Mouse (Mus musculus): Measurements from ENCODE around the gene Fsip2. TPM values are rescaled to one million over a fixed set of nuclear protein-coding genes. Genes with fewer than 3 reads are reported as not detected.

Gene Fsip2
- not detected in 2 replicates for total RNA-seq (2014; rRNA removed)
- polyA plus RNA-seq (2015; fragmentation: Nextera tagmentation; extraction: Ambion mirVana) = not detected in 2 replicates

- TF ChIP-seq CTCF (IDR thresholded peaks at IDR 0.05; ENCODE audit: low read depth) = no peak
These were observed at the start of gene Fsip2 for GRCm38 (mm10) chr2:82943472-82943871. TSS of gene Fsip2 (plus strand) at chr2:82943634.

GRCm38 (mm10) chr2:82963443-82963842 lies 20.0 kb downstream of the Fsip2 start:
- 92% methylated on average over 3 of the region's 3 CpGs for WGBS
- Histone ChIP-seq H3K9me3 (ENCODE audit: low read length) (no peaks in the 10 kb centered on the region), H3K27ac (ENCODE audit: low read depth, low read length) (no peak overlapping the region), H3K36me3 (ENCODE audit: insufficient read depth) (no peaks in the 10 kb centered on the region), H3K4me3 (ENCODE audit: low read depth, low read length) (no peak overlapping the region), H3K9ac (no peak overlapping the region), H3K4me2 (ENCODE audit: low read depth) (no peak overlapping the region), H3K27me3 (ENCODE audit: insufficient read depth, low read length) (no peaks in the 10 kb centered on the region), H3K4me1 (ENCODE audit: insufficient read depth) (no peaks in the 10 kb centered on the region)
- no peak for TF ChIP-seq CTCF (IDR thresholded peaks at IDR 0.05; ENCODE audit: low read depth)
- DNase-seq (no peak), ATAC-seq (no peak)

More at GRCm38 (mm10) chr2:82943472-82943871, at the start of gene Fsip2:
- no peaks in the 10 kb centered on the region for H3K9me3 ChIP-seq (ENCODE audit: low read length)
- no peaks in the 10 kb centered on the region for H3K27me3 ChIP-seq (ENCODE audit: insufficient read depth, low read length)
- H3K36me3 ChIP-seq (ENCODE audit: insufficient read depth) = no peaks in the 10 kb centered on the region
- no peaks in the 10 kb centered on the region for H3K4me1 ChIP-seq (ENCODE audit: insufficient read depth)
- DNase-seq (no peak), ATAC-seq (no peak)
- no peak within 1 kb of the TSS for H3K4me3 ChIP-seq (ENCODE audit: low read depth, low read length)
- H3K9ac ChIP-seq = no peak within 1 kb of the TSS
- WGBS = 94% methylated on average over 17 of the region's 17 CpGs
- H3K4me2 ChIP-seq (ENCODE audit: low read depth) = no peak within 1 kb of the TSS
- H3K27ac ChIP-seq (ENCODE audit: low read depth, low read length) = no peak within 1 kb of the TSS

- H3K27ac ChIP-seq (ENCODE audit: low read depth, low read length) = no peak overlapping the region
- no peak overlapping the region for H3K4me3 ChIP-seq (ENCODE audit: low read depth, low read length)
- ATAC-seq = no peak
- TF ChIP-seq CTCF (IDR thresholded peaks at IDR 0.05; ENCODE audit: low read depth) = no peak
- H3K4me2 ChIP-seq (ENCODE audit: low read depth) = no peak overlapping the region
- H3K27me3 ChIP-seq (ENCODE audit: insufficient read depth, low read length) = no peaks in the 10 kb centered on the region
- 86% methylated on average over 7 of the region's 7 CpGs for WGBS
- no peaks in the 10 kb centered on the region for H3K9me3 ChIP-seq (ENCODE audit: low read length)
- no peaks in the 10 kb centered on the region for H3K36me3 ChIP-seq (ENCODE audit: insufficient read depth)
- no peak for DNase-seq
- H3K9ac ChIP-seq = no peak overlapping the region
- no peaks in the 10 kb centered on the region for H3K4me1 ChIP-seq (ENCODE audit: insufficient read depth)
These were observed 82.4 kb downstream of the Fsip2 start for GRCm38 (mm10) chr2:83025853-83026252.

DNA sequence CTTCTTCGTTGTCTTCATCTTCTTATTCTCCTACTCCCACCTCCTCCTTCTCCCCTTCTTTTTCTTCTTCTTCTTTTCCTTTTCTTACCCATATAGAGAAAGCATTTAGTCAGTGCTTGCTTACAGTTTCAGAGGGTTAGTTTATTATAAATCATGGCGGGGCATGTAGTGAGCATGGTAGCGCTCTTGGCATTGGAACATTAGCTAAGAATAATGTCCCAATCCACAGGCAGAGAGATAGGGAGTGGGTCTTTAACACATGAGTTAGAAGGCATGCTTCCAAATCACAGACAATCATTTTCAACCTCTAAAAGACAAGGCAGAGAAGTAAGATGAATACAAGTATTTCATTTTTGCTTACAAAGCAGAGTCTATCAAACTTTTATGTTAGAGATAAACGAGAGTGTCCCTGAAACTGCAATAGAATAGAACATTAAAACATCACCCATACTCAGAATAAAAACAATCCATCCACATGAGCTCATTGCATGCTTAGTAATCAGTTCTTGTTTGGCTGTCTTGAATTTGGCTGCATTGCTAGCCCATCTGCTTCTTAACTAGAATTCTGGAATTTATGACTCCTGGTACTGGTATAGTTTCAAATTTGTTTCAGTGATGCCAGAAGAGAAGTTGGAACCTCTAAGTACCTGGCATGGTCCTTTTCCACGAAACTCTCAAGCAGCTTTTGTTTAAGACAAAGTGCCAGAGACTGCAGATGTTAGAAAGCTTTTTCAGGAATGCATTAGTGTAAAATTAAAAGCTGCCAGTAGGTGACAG lies 109.7 kb downstream of the Fsip2 start:
- Histone ChIP-seq H3K9me3 (ENCODE audit: low read length) (no peaks in the 10 kb centered on the region), H3K4me3 (ENCODE audit: low read depth, low read length) (no peak overlapping the region), H3K27me3 (ENCODE audit: insufficient read depth, low read length) (no peaks in the 10 kb centered on the region), H3K9ac (no peak overlapping the region), H3K4me1 (ENCODE audit: insufficient read depth) (peaks cover 2% of the 10 kb centered on the region; the same call in 1 of the 2 replicates), H3K4me2 (ENCODE audit: low read depth) (no peak overlapping the region), H3K27ac (ENCODE audit: low read depth, low read length) (no peak overlapping the region), H3K36me3 (ENCODE audit: insufficient read depth) (no peaks in the 10 kb centered on the region)
- ATAC-seq (peak; percentile 78; the same call in 1 of the 2 replicates), DNase-seq (peak; percentile 79)
- 58% methylated on average over 5 of the region's 5 CpGs for WGBS
- TF ChIP-seq CTCF (IDR thresholded peaks at IDR 0.05; ENCODE audit: low read depth) = no peak
